In the genomic region with DNA sequence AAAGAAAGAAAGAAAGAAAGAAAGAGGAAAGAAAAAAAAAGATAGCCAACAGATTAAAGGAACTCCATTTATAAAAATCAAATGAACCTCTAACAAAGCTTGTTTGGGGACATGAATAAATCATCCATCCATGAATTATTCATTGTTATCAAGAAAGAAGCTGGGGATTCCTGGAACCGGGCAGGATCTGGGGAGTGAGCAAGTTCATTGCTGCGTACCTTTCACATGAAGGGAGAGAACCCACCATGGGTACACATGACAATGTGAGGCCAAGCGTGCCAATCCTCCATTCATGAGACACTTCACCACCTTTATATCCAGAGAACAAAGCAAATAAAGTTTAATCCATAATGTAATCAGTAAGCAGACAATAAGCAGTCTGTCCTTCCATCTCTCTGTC, we compare ENCODE assay signal across 21 mouse cellular contexts.
A peak's percentile ranks its signal among the peaks of the same experiment; 100 is the strongest.
DNase-seq lines count a peak whose midpoint lies in the region; ATAC-seq and TF ChIP-seq lines count a peak whose summit lies in the region.
"Had no signal": no experiment of that assay in that cellular context is flagged by ENCODE, and none has a peak within 500 bp of the region (broad histone marks: within the 10 kb centered on the region; RNA-seq: fewer than 3 reads in every experiment).

No protein-coding gene starts in this region.

- TF ChIP-seq CTCF in brain, embryonic 14.5 days (IDR thresholded peaks at IDR 0.05; ENCODE audit: borderline replicate concordance, extremely low read depth, insufficient read depth, insufficient read length), result no peak

- no peak overlapping the region for H3K27ac ChIP-seq in forebrain, embryonic 14.5 days (ENCODE audit: low read depth, low read length)
- H3K27ac ChIP-seq in forebrain, embryonic 10.5 days, result no peak overlapping the region
- H3K27ac ChIP-seq in hindbrain, embryonic 12.5 days, result no peak overlapping the region
- H3K27ac ChIP-seq in hindbrain, embryonic 16.5 days (ENCODE audit: low read depth, low read length), result no peak overlapping the region
- H3K27ac ChIP-seq in midbrain, embryonic 16.5 days (ENCODE audit: low read length), result no peak overlapping the region
- H3K27ac ChIP-seq: embryonic facial prominence, embryonic 12.5 days; heart, embryonic 10.5 days; hindbrain, embryonic 14.5 days had no signal

- no peaks in the 10 kb centered on the region for H3K4me1 ChIP-seq in forebrain, embryonic 14.5 days (ENCODE audit: control insufficient read depth, insufficient read depth, low read length)
- H3K4me1 ChIP-seq in forebrain, embryonic 10.5 days, result no peaks in the 10 kb centered on the region
- 0 out of 2 replicates have a peak, but pooled peaks cover 7% of the 10 kb centered on the region for H3K4me1 ChIP-seq in hindbrain, embryonic 12.5 days
- no peaks in the 10 kb centered on the region for H3K4me1 ChIP-seq in hindbrain, embryonic 16.5 days (ENCODE audit: control insufficient read depth, insufficient read depth, low read depth, low read length)
- peaks cover 5% of the 10 kb centered on the region for H3K4me1 ChIP-seq in midbrain, embryonic 16.5 days (ENCODE audit: control insufficient read depth, insufficient read depth, low read length)
- H3K4me1 ChIP-seq: embryonic facial prominence, embryonic 12.5 days; heart, embryonic 10.5 days had no signal

- no peak overlapping the region for H3K4me3 ChIP-seq in forebrain, embryonic 14.5 days (ENCODE audit: low read depth, low read length)
- H3K4me3 ChIP-seq in forebrain, embryonic 10.5 days, result no peak overlapping the region
- H3K4me3 ChIP-seq in hindbrain, embryonic 12.5 days, result no peak overlapping the region
- no peak overlapping the region for H3K4me3 ChIP-seq in hindbrain, embryonic 16.5 days (ENCODE audit: low read length)
- no peak overlapping the region for H3K4me3 ChIP-seq in midbrain, embryonic 16.5 days (ENCODE audit: low read depth, low read length)
- H3K4me3 ChIP-seq: embryonic facial prominence, embryonic 12.5 days; heart, embryonic 10.5 days had no signal

- no peak overlapping the region for H3K4me2 ChIP-seq in forebrain, embryonic 14.5 days (ENCODE audit: low read length)
- no peak overlapping the region for H3K4me2 ChIP-seq in hindbrain, embryonic 12.5 days (replicated peaks)
- H3K4me2 ChIP-seq in hindbrain, embryonic 16.5 days (ENCODE audit: low read length), result no peak overlapping the region
- H3K4me2 ChIP-seq in midbrain, embryonic 16.5 days (ENCODE audit: low read length), result no peak overlapping the region
- H3K4me2 ChIP-seq: embryonic facial prominence, embryonic 12.5 days; hindbrain, embryonic 14.5 days had no signal

- peak; percentile 20 for DNase-seq in forebrain, embryonic 14.5 days (ENCODE audit: low spot score)
- no peak for DNase-seq in forebrain, embryonic 10.5 days (ENCODE audit: extremely low spot score, low spot score)
- DNase-seq in brain, embryonic 14.5 days (ENCODE audit: low read depth), result peak; percentile 52
- DNase-seq in ovary, adult 18-20 months (ENCODE audit: low spot score), result no peak
- DNase-seq: adrenal gland, postnatal 14 days; cerebellum, adult 18-20 months; gastrocnemius, postnatal 36 days; heart, adult 18-20 months; heart, postnatal 10 days; heart, postnatal 4 days; kidney, adult 11 months had no signal

- no peaks in the 10 kb centered on the region for H3K9me3 ChIP-seq in forebrain, embryonic 14.5 days (replicated peaks; ENCODE audit: control insufficient read depth, low read length)
- H3K9me3 ChIP-seq in forebrain, embryonic 10.5 days, result no peaks in the 10 kb centered on the region
- H3K9me3 ChIP-seq in hindbrain, embryonic 12.5 days (replicated peaks), result no peaks in the 10 kb centered on the region
- no peaks in the 10 kb centered on the region for H3K9me3 ChIP-seq in hindbrain, embryonic 16.5 days (ENCODE audit: control insufficient read depth, low read length)
- no peaks in the 10 kb centered on the region for H3K9me3 ChIP-seq in midbrain, embryonic 16.5 days (replicated peaks; ENCODE audit: control insufficient read depth, low read length, poor library complexity, severe bottlenecking)
- H3K9me3 ChIP-seq: embryonic facial prominence, embryonic 12.5 days; heart, embryonic 10.5 days had no signal

- H3K27me3 ChIP-seq in forebrain, embryonic 14.5 days (replicated peaks; ENCODE audit: control insufficient read depth, insufficient read depth, low read length), result no peaks in the 10 kb centered on the region
- H3K27me3 ChIP-seq in forebrain, embryonic 10.5 days (ENCODE audit: poor library complexity, severe bottlenecking), result no peaks in the 10 kb centered on the region
- no peaks in the 10 kb centered on the region for H3K27me3 ChIP-seq in hindbrain, embryonic 12.5 days
- H3K27me3 ChIP-seq in hindbrain, embryonic 16.5 days (replicated peaks; ENCODE audit: control insufficient read depth, insufficient read depth, low read length), result no peaks in the 10 kb centered on the region
- H3K27me3 ChIP-seq in midbrain, embryonic 16.5 days (ENCODE audit: control insufficient read depth, insufficient read depth, low read depth, low read length), result no peaks in the 10 kb centered on the region
- H3K27me3 ChIP-seq: CH12.LX; embryonic facial prominence, embryonic 12.5 days had no signal

- no peaks in the 10 kb centered on the region for H3K36me3 ChIP-seq in forebrain, embryonic 14.5 days (ENCODE audit: control insufficient read depth, insufficient read depth, low read length)
- no peaks in the 10 kb centered on the region for H3K36me3 ChIP-seq in forebrain, embryonic 10.5 days (replicated peaks)
- H3K36me3 ChIP-seq in hindbrain, embryonic 12.5 days, result no peaks in the 10 kb centered on the region
- no peaks in the 10 kb centered on the region for H3K36me3 ChIP-seq in hindbrain, embryonic 16.5 days (ENCODE audit: control insufficient read depth, insufficient read depth, low read length)
- H3K36me3 ChIP-seq in midbrain, embryonic 16.5 days (ENCODE audit: control insufficient read depth, insufficient read depth, low read length), result no peaks in the 10 kb centered on the region
- H3K36me3 ChIP-seq: embryonic facial prominence, embryonic 12.5 days; heart, embryonic 10.5 days had no signal

- 0 out of 2 replicates have a peak, but pooled peaks have one; percentile 29 for ATAC-seq in forebrain, embryonic 14.5 days
- ATAC-seq in hindbrain, embryonic 12.5 days (ENCODE audit: low FRiP score), result peak; percentile 60
- ATAC-seq in hindbrain, embryonic 16.5 days, result no peak
- peak; percentile 51; the same call in 1 of the 2 replicates for ATAC-seq in midbrain, embryonic 16.5 days
- ATAC-seq: activated CD4-positive, CD25-positive, alpha-beta regulatory T cell, adult 4 months; inflammation-experienced regulatory T-cells, adult 6 months; Patski had no signal

- WGBS in forebrain, embryonic 14.5 days, result 52% methylated on average over 3 of the region's 3 CpGs
- WGBS in forebrain, embryonic 10.5 days, result 80% methylated on average over 3 of the region's 3 CpGs
- 35% methylated on average over 3 of the region's 3 CpGs for WGBS in hindbrain, embryonic 12.5 days
- 26% methylated on average over 3 of the region's 3 CpGs for WGBS in hindbrain, embryonic 16.5 days
- 22% methylated on average over 3 of the region's 3 CpGs for WGBS in midbrain, embryonic 16.5 days

- TF ChIP-seq POLR2A in brain, embryonic 14.5 days (IDR thresholded peaks at IDR 0.05; ENCODE audit: borderline replicate concordance, extremely low read depth, insufficient read depth, insufficient read length, poor library complexity, severe bottlenecking), result no peak

- H3K9ac ChIP-seq in forebrain, embryonic 14.5 days (ENCODE audit: low read length), result no peak overlapping the region
- no peak overlapping the region for H3K9ac ChIP-seq in hindbrain, embryonic 12.5 days
- no peak overlapping the region for H3K9ac ChIP-seq in hindbrain, embryonic 16.5 days (ENCODE audit: low read depth, low read length)
- H3K9ac ChIP-seq in midbrain, embryonic 16.5 days (ENCODE audit: low read depth, low read length), result no peak overlapping the region
- H3K9ac ChIP-seq: embryonic facial prominence, embryonic 12.5 days; hindbrain, embryonic 14.5 days had no signal

Comparison
In these comparisons a context has a peak if more than half of its experiments do, and no peak if none do; other contexts are left out.
1. DNase-seq: peak in forebrain, embryonic 14.5 days (single experiment) and brain, embryonic 14.5 days (single experiment); none in forebrain, embryonic 10.5 days (single experiment) and ovary, adult 18-20 months (single experiment).